Mouse (Mus musculus): ENCODE results near the gene Kdelr2. TPM values are rescaled to one million over a fixed set of nuclear protein-coding genes. Genes with fewer than 3 reads are reported as not detected.

Gene Kdelr2
- polyA plus RNA-seq, 1 experiment from 2014 or later, result 123 TPM

GRCm38 (mm10) chr5:143464757-143465118 lies 61.1 kb downstream of the Kdelr2 start:
- Histone ChIP-seq H3K4me1 (ENCODE audit: control insufficient read depth, insufficient read depth, low read length) (peaks cover 14% of the 10 kb centered on the region), H3K9me3 (replicated peaks; ENCODE audit: control insufficient read depth, low read length, poor library complexity, severe bottlenecking) (no peaks in the 10 kb centered on the region), H3K4me3 (ENCODE audit: low read depth, low read length) (peak overlapping the region; percentile 83), H3K9ac (ENCODE audit: low read depth, low read length) (peak overlapping the region; percentile 82), H3K27me3 (ENCODE audit: control insufficient read depth, insufficient read depth, low read depth, low read length) (no peaks in the 10 kb centered on the region), H3K36me3 (ENCODE audit: control insufficient read depth, insufficient read depth, low read length) (peaks cover 4% of the 10 kb centered on the region; the same call in 1 of the 2 replicates), H3K4me2 (ENCODE audit: low read length) (peak overlapping the region; percentile 61), H3K27ac (ENCODE audit: low read length) (peak overlapping the region; percentile 59)
- WGBS, result under 1% methylated on average over 20 of the region's 20 CpGs
- peak; percentile 79; the same call in 1 of the 2 replicates for ATAC-seq

GRCm38 (mm10) chr5:143465156-143466085 lies 61.8 kb downstream of the Kdelr2 start:
- Histone ChIP-seq H3K4me3 (ENCODE audit: low read depth, low read length) (peak overlapping the region; percentile 83), H3K4me1 (ENCODE audit: control insufficient read depth, insufficient read depth, low read length) (peaks cover 14% of the 10 kb centered on the region), H3K27me3 (ENCODE audit: control insufficient read depth, insufficient read depth, low read depth, low read length) (no peaks in the 10 kb centered on the region), H3K27ac (ENCODE audit: low read length) (peak overlapping the region; percentile 59), H3K9me3 (replicated peaks; ENCODE audit: control insufficient read depth, low read length, poor library complexity, severe bottlenecking) (no peaks in the 10 kb centered on the region), H3K4me2 (ENCODE audit: low read length) (peak overlapping the region; percentile 61), H3K9ac (ENCODE audit: low read depth, low read length) (peak overlapping the region; percentile 82), H3K36me3 (ENCODE audit: control insufficient read depth, insufficient read depth, low read length) (peaks cover 4% of the 10 kb centered on the region; the same call in 1 of the 2 replicates)
- ATAC-seq, result no peak
- WGBS, result 34% methylated on average over 23 of the region's 23 CpGs

GRCm38 (mm10) chr5:143466891-143467669 lies 63.4 kb downstream of the Kdelr2 start:
- WGBS, result 94% methylated on average over 23 of the region's 23 CpGs
- H3K4me3 ChIP-seq (ENCODE audit: low read depth, low read length), result no peak overlapping the region
- no peaks in the 10 kb centered on the region for H3K27me3 ChIP-seq (ENCODE audit: control insufficient read depth, insufficient read depth, low read depth, low read length)
- H3K36me3 ChIP-seq (ENCODE audit: control insufficient read depth, insufficient read depth, low read length), result peaks cover 4% of the 10 kb centered on the region; the same call in 1 of the 2 replicates
- H3K9me3 ChIP-seq (replicated peaks; ENCODE audit: control insufficient read depth, low read length, poor library complexity, severe bottlenecking), result no peaks in the 10 kb centered on the region
- no peak overlapping the region for H3K4me2 ChIP-seq (ENCODE audit: low read length)
- no peak overlapping the region for H3K27ac ChIP-seq (ENCODE audit: low read length)
- ATAC-seq, result no peak
- H3K9ac ChIP-seq (ENCODE audit: low read depth, low read length), result no peak overlapping the region
- peaks cover 14% of the 10 kb centered on the region for H3K4me1 ChIP-seq (ENCODE audit: control insufficient read depth, insufficient read depth, low read length)

- H3K9ac ChIP-seq (ENCODE audit: low read depth, low read length), result no peak overlapping the region
- H3K4me2 ChIP-seq (ENCODE audit: low read length), result no peak overlapping the region
- 97% methylated on average over 6 of the region's 6 CpGs for WGBS
- H3K4me1 ChIP-seq (ENCODE audit: control insufficient read depth, insufficient read depth, low read length), result peaks cover 14% of the 10 kb centered on the region
- no peaks in the 10 kb centered on the region for H3K9me3 ChIP-seq (replicated peaks; ENCODE audit: control insufficient read depth, low read length, poor library complexity, severe bottlenecking)
- H3K27ac ChIP-seq (ENCODE audit: low read length), result no peak overlapping the region
- ATAC-seq, result no peak
- peaks cover 6% of the 10 kb centered on the region for H3K36me3 ChIP-seq (ENCODE audit: control insufficient read depth, insufficient read depth, low read length)
- H3K27me3 ChIP-seq (ENCODE audit: control insufficient read depth, insufficient read depth, low read depth, low read length), result no peaks in the 10 kb centered on the region
- H3K4me3 ChIP-seq (ENCODE audit: low read depth, low read length), result no peak overlapping the region
Observed at GRCm38 (mm10) chr5:143467931-143468330, 64.3 kb downstream of the Kdelr2 start.

- H3K4me2 ChIP-seq (ENCODE audit: low read length), result no peak overlapping the region
- H3K9ac ChIP-seq (ENCODE audit: low read depth, low read length), result no peak overlapping the region
- no peak for ATAC-seq
- WGBS, result 94% methylated on average over 8 of the region's 8 CpGs
- peaks cover 9% of the 10 kb centered on the region for H3K4me1 ChIP-seq (ENCODE audit: control insufficient read depth, insufficient read depth, low read length)
- no peaks in the 10 kb centered on the region for H3K9me3 ChIP-seq (replicated peaks; ENCODE audit: control insufficient read depth, low read length, poor library complexity, severe bottlenecking)
- peaks cover 13% of the 10 kb centered on the region for H3K36me3 ChIP-seq (ENCODE audit: control insufficient read depth, insufficient read depth, low read length)
- H3K27me3 ChIP-seq (ENCODE audit: control insufficient read depth, insufficient read depth, low read depth, low read length), result no peaks in the 10 kb centered on the region
- no peak overlapping the region for H3K4me3 ChIP-seq (ENCODE audit: low read depth, low read length)
- no peak overlapping the region for H3K27ac ChIP-seq (ENCODE audit: low read length)
Observed at GRCm38 (mm10) chr5:143469628-143470027, 66.0 kb downstream of the Kdelr2 start.

- Histone ChIP-seq H3K9me3 (replicated peaks; ENCODE audit: control insufficient read depth, low read length, poor library complexity, severe bottlenecking) (no peaks in the 10 kb centered on the region), H3K4me1 (ENCODE audit: control insufficient read depth, insufficient read depth, low read length) (peaks cover 4% of the 10 kb centered on the region), H3K4me2 (ENCODE audit: low read length) (no peak overlapping the region), H3K36me3 (ENCODE audit: control insufficient read depth, insufficient read depth, low read length) (peaks cover 23% of the 10 kb centered on the region), H3K4me3 (ENCODE audit: low read depth, low read length) (no peak overlapping the region), H3K9ac (ENCODE audit: low read depth, low read length) (no peak overlapping the region), H3K27ac (ENCODE audit: low read length) (no peak overlapping the region), H3K27me3 (ENCODE audit: control insufficient read depth, insufficient read depth, low read depth, low read length) (no peaks in the 10 kb centered on the region)
- 81% methylated on average over 15 of the region's 15 CpGs for WGBS
- ATAC-seq, result no peak
Observed at GRCm38 (mm10) chr5:143470421-143471164, 67.0 kb downstream of the Kdelr2 start.

- H3K36me3 ChIP-seq (ENCODE audit: control insufficient read depth, insufficient read depth, low read length), result peaks cover 28% of the 10 kb centered on the region
- 94% methylated on average over 3 of the region's 3 CpGs for WGBS
- no peak overlapping the region for H3K27ac ChIP-seq (ENCODE audit: low read length)
- H3K9ac ChIP-seq (ENCODE audit: low read depth, low read length), result no peak overlapping the region
- ATAC-seq, result no peak
- H3K9me3 ChIP-seq (replicated peaks; ENCODE audit: control insufficient read depth, low read length, poor library complexity, severe bottlenecking), result no peaks in the 10 kb centered on the region
- no peak overlapping the region for H3K4me3 ChIP-seq (ENCODE audit: low read depth, low read length)
- H3K4me2 ChIP-seq (ENCODE audit: low read length), result no peak overlapping the region
- no peaks in the 10 kb centered on the region for H3K27me3 ChIP-seq (ENCODE audit: control insufficient read depth, insufficient read depth, low read depth, low read length)
- no peaks in the 10 kb centered on the region for H3K4me1 ChIP-seq (ENCODE audit: control insufficient read depth, insufficient read depth, low read length)
Observed at GRCm38 (mm10) chr5:143471165-143471546, 67.5 kb downstream of the Kdelr2 start.

All from midbrain, embryonic 16.5 days (tissue).